Comparison of ENCODE assay signal across 30 mouse cellular contexts in genomic region chr7:101478099-101478498, GRCm38 (mm10). TPM values are rescaled to one million over a fixed set of nuclear protein-coding genes. Genes with fewer than 3 reads are reported as not detected.
DNase-seq lines count a peak whose midpoint lies in the region; ATAC-seq and TF ChIP-seq lines count a peak whose summit lies in the region.
"Had no signal": no experiment of that assay in that cellular context is flagged by ENCODE, and none has a peak within 500 bp of the region (broad histone marks: within the 10 kb centered on the region; RNA-seq: fewer than 3 reads in every experiment).

No protein-coding gene starts in this region.

- no peaks in the 10 kb centered on the region for H3K36me3 ChIP-seq in kidney, adult 2 months (ENCODE audit: control insufficient read depth, insufficient read depth, low read length)
- no peaks in the 10 kb centered on the region for H3K36me3 ChIP-seq in kidney, embryonic 14.5 days (ENCODE audit: control insufficient read depth, insufficient read depth, low read length)
- H3K36me3 ChIP-seq in forebrain, embryonic 14.5 days (ENCODE audit: control insufficient read depth, insufficient read depth, low read length), result no peaks in the 10 kb centered on the region
- H3K36me3 ChIP-seq: embryonic facial prominence, embryonic 10.5 days; embryonic facial prominence, embryonic 15.5 days; G1E; heart, embryonic 15.5 days; hindbrain, embryonic 13.5 days; limb, embryonic 10.5 days; limb, embryonic 15.5 days; liver, embryonic 13.5 days; midbrain, embryonic 13.5 days; neural tube, embryonic 12.5 days had no signal

- peaks cover 4% of the 10 kb centered on the region; the same call in 1 of the 2 replicates for H3K4me1 ChIP-seq in kidney, adult 2 months (ENCODE audit: control insufficient read depth, insufficient read depth, low read length)
- H3K4me1 ChIP-seq in kidney, embryonic 14.5 days (ENCODE audit: control insufficient read depth, insufficient read depth, low read length), result peaks cover 17% of the 10 kb centered on the region
- H3K4me1 ChIP-seq in forebrain, embryonic 14.5 days (ENCODE audit: control insufficient read depth, insufficient read depth, low read length), result peaks cover 6% of the 10 kb centered on the region
- H3K4me1 ChIP-seq: embryonic facial prominence, embryonic 10.5 days; liver, embryonic 13.5 days; midbrain, embryonic 13.5 days had no signal

- no peak overlapping the region for H3K9ac ChIP-seq in kidney, embryonic 14.5 days (ENCODE audit: low read depth, low read length)
- H3K9ac ChIP-seq in forebrain, embryonic 14.5 days (ENCODE audit: low read length), result no peak overlapping the region
- H3K9ac ChIP-seq: embryonic facial prominence, embryonic 15.5 days; forebrain, embryonic 13.5 days; heart, embryonic 15.5 days; hindbrain, embryonic 13.5 days; limb, embryonic 15.5 days; liver, embryonic 13.5 days; midbrain, embryonic 13.5 days; neural tube, embryonic 12.5 days had no signal

- no peaks in the 10 kb centered on the region for H3K27me3 ChIP-seq in kidney, adult 2 months (replicated peaks; ENCODE audit: control insufficient read depth, insufficient read depth, low read length)
- H3K27me3 ChIP-seq in kidney, embryonic 14.5 days (ENCODE audit: control insufficient read depth, insufficient read depth, low read length), result no peaks in the 10 kb centered on the region
- H3K27me3 ChIP-seq in forebrain, embryonic 14.5 days (replicated peaks; ENCODE audit: control insufficient read depth, insufficient read depth, low read length), result no peaks in the 10 kb centered on the region
- H3K27me3 ChIP-seq: embryonic facial prominence, embryonic 15.5 days; forebrain, embryonic 13.5 days; limb, embryonic 15.5 days; liver, embryonic 13.5 days; midbrain, embryonic 13.5 days; neural tube, embryonic 12.5 days had no signal

- no peak overlapping the region for H3K4me2 ChIP-seq in kidney, embryonic 14.5 days (replicated peaks; ENCODE audit: low read depth, low read length)
- no peak overlapping the region for H3K4me2 ChIP-seq in forebrain, embryonic 14.5 days (ENCODE audit: low read length)
- H3K4me2 ChIP-seq: embryonic facial prominence, embryonic 15.5 days; forebrain, embryonic 13.5 days; heart, embryonic 15.5 days; hindbrain, embryonic 13.5 days; limb, embryonic 15.5 days; liver, embryonic 13.5 days; midbrain, embryonic 13.5 days; neural tube, embryonic 12.5 days had no signal

- 40% methylated on average over 5 of the region's 5 CpGs for WGBS in kidney, adult 2 months
- 61% methylated on average over 5 of the region's 5 CpGs for WGBS in kidney, embryonic 14.5 days
- 75% methylated on average over 5 of the region's 5 CpGs for WGBS in forebrain, embryonic 14.5 days

- DNase-seq in kidney, adult 2 months, result peak; percentile 45
- DNase-seq in R1 (ENCODE audit: low read depth, low spot score), result peak; percentile 44
- peak; percentile 68 for DNase-seq in induced T-regulatory cell, adult 2 months (ENCODE audit: low read depth)
- DNase-seq in forebrain, embryonic 14.5 days (ENCODE audit: low spot score), result no peak
- DNase-seq: adrenal gland, adult 2 months; adrenal gland, postnatal 36 days; cerebellum, adult 8-10 months; cerebellum, postnatal 25 days; gastrocnemius, adult 2 months; gastrocnemius, postnatal 36 days; heart, postnatal 36 days; kidney, adult 8-10 months; kidney, postnatal 10 days; liver, embryonic 13.5 days; lung, adult 18-20 months; lung, postnatal 4 days had no signal

- no peak overlapping the region for H3K4me3 ChIP-seq in kidney, adult 2 months (ENCODE audit: insufficient read depth, low read depth, low read length)
- no peak overlapping the region for H3K4me3 ChIP-seq in kidney, embryonic 14.5 days (ENCODE audit: low read length)
- no peak overlapping the region for H3K4me3 ChIP-seq in forebrain, embryonic 14.5 days (ENCODE audit: low read depth, low read length)
- H3K4me3 ChIP-seq: embryonic facial prominence, embryonic 10.5 days; embryonic facial prominence, embryonic 15.5 days; forebrain, embryonic 13.5 days; gastrocnemius, adult 2 months; heart, embryonic 15.5 days; hindbrain, embryonic 13.5 days; limb, embryonic 10.5 days; limb, embryonic 15.5 days; liver, embryonic 13.5 days; midbrain, embryonic 13.5 days; neural tube, embryonic 12.5 days had no signal

- TF ChIP-seq CTCF in kidney, adult 2 months (conservative IDR thresholded peaks at IDR 0.05; ENCODE audit: insufficient read depth, insufficient read length, low read depth, low read length), result no peak

- no peak overlapping the region for H3K27ac ChIP-seq in kidney, adult 2 months (ENCODE audit: insufficient read depth, low read depth, low read length)
- no peak overlapping the region for H3K27ac ChIP-seq in kidney, embryonic 14.5 days (ENCODE audit: low read depth, low read length)
- H3K27ac ChIP-seq in forebrain, embryonic 14.5 days (ENCODE audit: low read depth, low read length), result no peak overlapping the region
- H3K27ac ChIP-seq: embryonic facial prominence, embryonic 10.5 days; embryonic facial prominence, embryonic 15.5 days; forebrain, embryonic 13.5 days; gastrocnemius, adult 2 months; heart, embryonic 15.5 days; hindbrain, embryonic 13.5 days; limb, embryonic 10.5 days; limb, embryonic 15.5 days; liver, embryonic 13.5 days; midbrain, embryonic 13.5 days; neural tube, embryonic 12.5 days had no signal

- H3K9me3 ChIP-seq in kidney, embryonic 14.5 days (ENCODE audit: control insufficient read depth, low read length), result no peaks in the 10 kb centered on the region
- no peaks in the 10 kb centered on the region for H3K9me3 ChIP-seq in forebrain, embryonic 14.5 days (replicated peaks; ENCODE audit: control insufficient read depth, low read length)
- H3K9me3 ChIP-seq: embryonic facial prominence, embryonic 10.5 days; embryonic facial prominence, embryonic 15.5 days; forebrain, embryonic 13.5 days; G1E; heart, embryonic 15.5 days; hindbrain, embryonic 13.5 days; limb, embryonic 10.5 days; limb, embryonic 15.5 days; liver, embryonic 13.5 days; midbrain, embryonic 13.5 days; neural tube, embryonic 12.5 days had no signal

- ATAC-seq in kidney, embryonic 14.5 days (ENCODE audit: low FRiP score, low TSS enrichment), result no peak
- ATAC-seq in frontal cortex, adult (ENCODE audit: low TSS enrichment), result no peak
- no peak for ATAC-seq in monocyte, adult 5-6 weeks (replicated peaks; ENCODE audit: insufficient number of reproducible peaks, low FRiP score, low TSS enrichment, poor library complexity, severe bottlenecking)
- no peak for ATAC-seq in forebrain, embryonic 14.5 days
- ATAC-seq: forebrain, embryonic 13.5 days; lung, postnatal 0 days; midbrain, embryonic 13.5 days had no signal

- TF ChIP-seq POLR2A in kidney, adult 2 months (IDR thresholded peaks at IDR 0.05; ENCODE audit: low read depth, low read length), result no peak

RNA-seq across cellular contexts. Expression of gene Pde2a, which starts 56.6 kb away (rescaled TPM):
- 26.9 and 28.6 TPM in 2 replicates for polyA plus RNA-seq in kidney, adult 2 months (2012; rRNA removed)
- 11.0 and 16.4 TPM in 2 replicates for polyA plus RNA-seq in kidney, embryonic 14.5 days (2014; fragmentation: Nextera tagmentation; extraction: Ambion mirVana)
- total RNA-seq in monocyte, adult 5-6 weeks (2017), result 13.4 to 111 TPM (median 54.4 TPM) in 3 replicates
- 27.0 and 34.7 TPM in 2 replicates for polyA plus RNA-seq in forebrain, embryonic 14.5 days (2014; fragmentation: Nextera tagmentation; extraction: Ambion mirVana)
- polyA plus RNA-seq: G1E had no signal
